Mouse (Mus musculus): ENCODE data around the gene Robo2.

Robo2 gene

DNA sequence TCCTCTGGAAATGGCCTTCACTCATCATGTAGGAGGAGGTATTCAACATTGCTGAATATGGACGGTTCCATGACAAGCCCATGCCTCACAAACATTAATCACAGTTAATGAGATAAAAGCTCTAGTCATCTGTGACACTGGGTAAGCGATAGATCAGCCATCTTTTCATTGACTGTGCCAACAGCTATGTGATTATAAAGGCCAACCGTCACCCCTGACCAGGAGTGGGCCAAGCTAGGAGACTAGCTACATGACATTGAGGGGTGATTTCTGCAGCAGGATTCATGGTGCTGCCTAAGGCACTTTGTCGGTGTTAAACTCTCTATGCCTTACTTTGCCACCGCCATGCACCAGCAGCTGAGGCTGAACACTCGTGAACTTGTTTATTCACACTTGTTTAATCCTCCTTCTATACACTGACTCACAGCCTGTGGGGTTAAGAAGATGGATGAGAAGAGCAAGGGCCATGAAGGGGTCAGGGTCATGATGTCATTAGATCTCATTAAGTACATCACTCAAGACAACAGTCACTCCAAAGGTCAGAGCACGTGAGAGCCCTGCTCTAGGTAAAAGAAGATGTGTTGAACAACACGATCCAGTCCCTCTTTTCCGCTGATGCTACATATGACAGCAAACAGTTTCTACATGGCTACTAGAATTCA, 72.5 kb downstream of the Robo2 start:
- DNase-seq (ENCODE audit: low read depth, low spot score): no peak

DNA sequence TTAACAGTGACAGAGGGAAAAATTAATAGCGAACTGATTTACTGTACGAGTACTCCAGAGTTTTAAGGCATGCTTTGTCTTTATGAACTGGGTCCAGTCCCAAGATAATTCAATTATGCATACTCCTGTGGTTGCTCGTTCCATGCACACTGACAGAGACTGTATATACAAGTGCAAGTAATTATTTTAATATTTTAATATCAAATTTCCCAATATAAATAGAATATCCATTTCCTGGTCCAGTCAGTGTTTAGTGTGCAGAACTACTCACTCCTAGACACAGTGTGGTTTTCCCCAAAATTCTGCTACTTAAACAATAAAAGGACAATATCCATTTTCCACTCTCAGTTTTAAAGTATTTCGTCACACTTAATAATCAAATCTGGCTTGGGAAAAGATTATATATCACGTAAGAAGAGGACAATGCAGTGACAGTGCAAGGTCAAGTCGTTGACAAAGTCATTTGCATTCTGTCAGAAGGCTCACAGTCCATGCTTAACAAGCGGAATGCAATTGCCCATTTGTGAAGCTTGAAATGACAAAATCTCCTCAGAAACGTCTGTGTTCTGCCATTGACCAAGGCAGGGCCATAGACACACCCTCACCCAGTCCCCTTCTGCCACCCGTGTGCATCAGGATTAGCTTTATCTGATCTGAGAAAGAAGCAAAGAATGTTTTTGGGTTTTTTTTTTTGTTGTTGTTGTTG, 89.8 kb downstream of the Robo2 start:
- no peak for DNase-seq (ENCODE audit: low read depth, low spot score)

DNA sequence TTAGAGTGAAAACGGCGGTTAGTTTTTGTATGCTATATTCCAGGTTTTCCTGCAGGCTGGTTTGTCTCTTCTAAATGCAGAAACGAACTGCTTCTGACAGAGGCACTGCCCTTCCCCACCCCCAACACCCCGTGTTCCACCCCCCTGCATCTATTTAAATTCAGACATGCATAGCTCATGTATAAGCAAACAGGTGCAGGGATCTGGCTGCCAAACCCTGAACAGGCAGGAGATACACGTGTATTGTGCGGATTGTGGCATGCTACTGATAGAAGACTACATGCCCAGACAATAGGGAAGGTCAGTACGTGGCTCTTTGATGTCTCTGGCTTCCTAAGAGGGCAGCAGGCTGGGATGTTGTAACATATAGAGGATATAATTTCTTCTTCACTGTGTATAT, 95.5 kb downstream of the Robo2 start:
- no peak for DNase-seq (ENCODE audit: low read depth, low spot score)

DNA sequence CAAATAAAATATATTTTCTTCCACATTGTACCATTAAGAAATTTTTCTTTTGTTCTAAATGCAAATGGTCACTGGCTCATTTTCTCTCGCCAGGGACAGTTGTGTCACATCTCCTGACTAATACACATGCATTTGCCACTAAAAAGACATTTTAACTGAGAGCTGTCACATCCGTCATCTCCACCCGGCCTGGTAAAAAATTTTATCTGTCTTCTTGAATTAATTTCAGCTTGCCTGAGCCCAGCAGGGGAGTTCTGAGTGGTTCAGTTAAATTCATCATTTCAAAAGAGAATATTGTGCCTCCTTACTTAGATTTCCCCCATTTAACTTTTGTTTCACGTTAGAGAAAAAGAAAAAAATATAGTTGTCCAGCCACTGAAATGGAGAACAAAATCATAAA, 98.4 kb downstream of the Robo2 start:
- no peak for DNase-seq (ENCODE audit: low read depth, low spot score)

DNA sequence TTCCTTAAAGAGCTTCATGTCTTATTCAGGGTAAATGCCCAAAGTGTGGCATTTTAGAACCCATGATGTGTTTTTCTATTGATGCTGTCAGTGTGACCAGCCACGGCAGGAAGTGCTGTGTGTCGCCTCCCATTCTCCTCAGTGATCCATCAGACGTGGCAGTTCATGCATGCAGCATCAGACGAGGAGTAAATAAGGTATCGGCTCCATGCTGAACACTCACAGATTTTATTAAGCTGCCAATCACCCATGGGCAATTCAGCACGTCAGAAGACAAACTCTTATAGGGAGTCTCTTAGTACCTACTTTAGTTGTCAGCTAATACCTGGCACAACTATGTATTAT, 104.1 kb downstream of the Robo2 start:
- DNase-seq (ENCODE audit: low read depth, low spot score): no peak

DNA sequence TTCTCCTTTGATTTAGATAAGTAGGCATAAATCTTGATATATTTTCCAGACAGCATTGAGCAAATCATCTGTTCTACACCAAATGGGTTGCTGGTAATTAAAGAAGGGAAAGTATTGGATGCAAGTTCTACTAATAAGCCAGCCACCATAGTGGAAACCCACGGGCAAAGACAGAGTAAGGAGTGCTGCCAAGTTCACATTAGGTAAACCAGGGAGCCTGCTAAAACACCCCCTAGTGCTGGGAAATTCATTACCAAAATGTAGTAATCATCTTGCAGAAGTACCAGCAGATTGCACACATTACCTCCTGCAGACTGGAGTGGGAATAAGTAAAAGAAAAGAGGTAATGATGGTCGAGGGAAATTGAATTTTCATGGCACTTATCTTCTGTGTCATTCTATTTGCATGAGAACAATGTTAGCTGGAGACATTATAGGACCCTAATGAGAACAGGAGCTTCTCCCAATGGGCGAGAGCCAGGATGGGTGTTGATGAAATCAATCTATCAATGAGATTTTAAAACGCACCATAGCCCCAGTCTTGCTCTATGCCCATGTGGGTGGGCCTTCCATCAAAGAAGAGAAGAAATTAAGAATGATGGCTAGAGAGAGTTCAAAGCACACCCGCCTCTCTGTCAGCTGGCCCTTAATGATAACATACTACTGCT, 104.6 kb downstream of the Robo2 start:
- DNase-seq (ENCODE audit: low read depth, low spot score): no peak

DNA sequence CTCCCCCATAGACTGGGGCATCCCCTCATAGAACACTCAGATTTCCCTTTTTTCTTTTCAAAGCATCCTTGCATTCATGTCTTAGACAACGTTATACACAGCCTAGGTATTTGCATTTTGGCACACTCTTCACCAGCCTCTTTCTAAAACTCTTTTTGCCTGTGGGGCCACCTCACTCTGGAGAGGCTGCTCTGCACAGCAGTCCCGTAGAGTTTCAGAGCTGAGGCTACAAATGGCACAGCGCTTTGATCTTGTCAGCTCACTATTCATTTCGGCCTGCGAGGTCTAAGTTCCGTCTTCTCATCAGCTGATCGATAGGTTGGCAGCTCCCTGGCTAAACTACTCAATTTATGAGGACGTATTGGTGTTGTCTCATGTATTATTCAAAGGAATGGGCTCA, 123.7 kb downstream of the Robo2 start:
- no peak for DNase-seq (ENCODE audit: low read depth, low spot score)

DNA sequence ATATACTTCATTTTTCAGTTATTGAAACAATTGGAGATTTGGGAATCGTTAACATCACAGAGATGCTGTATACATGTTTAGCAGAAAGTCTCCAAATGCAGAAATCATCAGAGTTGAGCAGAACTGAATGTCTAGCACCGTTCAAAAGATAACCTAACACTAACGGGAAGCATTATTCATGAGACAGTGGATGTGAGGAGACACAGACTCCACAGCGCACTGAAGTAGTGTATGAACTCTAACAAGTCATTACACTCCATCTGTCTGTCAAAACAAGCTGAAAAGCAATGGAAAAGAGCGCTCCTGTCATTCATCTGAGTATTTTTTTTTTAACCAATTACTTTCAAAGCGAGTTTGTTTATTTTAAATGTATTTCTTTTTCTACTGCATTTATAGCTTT, 129.1 kb downstream of the Robo2 start:
- no peak for DNase-seq (ENCODE audit: low read depth, low spot score)

DNA sequence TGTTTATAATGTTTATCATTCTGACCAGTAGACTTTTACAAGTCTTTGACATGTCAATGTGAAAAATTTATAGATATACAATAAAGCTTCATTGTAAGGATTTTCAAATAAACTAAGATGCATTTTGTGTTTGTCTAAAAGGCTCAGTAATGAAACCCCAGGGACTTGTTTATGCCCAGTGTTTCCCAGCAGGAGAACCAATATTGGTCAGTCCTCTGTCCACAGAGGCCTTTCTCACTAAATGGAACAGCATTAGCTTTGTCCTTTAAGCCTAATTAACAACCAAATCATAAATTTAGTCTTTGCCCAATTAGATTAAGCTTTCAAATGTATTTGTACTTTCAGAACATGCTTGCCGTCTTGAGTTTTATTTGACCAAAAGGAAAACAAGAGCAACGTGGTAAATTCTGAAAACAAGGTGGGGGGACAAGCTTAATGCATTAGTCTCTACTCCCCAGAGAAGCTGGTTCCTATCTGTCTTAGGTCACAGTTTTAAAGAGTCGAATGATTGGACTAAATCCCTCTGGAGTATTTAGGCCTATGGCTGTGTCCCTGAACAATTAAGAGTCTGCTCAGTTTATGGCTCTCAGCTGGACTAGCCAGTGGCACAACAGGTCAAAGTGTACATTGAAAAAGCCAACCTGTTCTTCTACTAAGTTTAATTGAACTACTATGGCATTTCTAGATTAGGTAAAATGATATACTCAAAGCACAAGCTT, 134.6 kb downstream of the Robo2 start:
- no peak for DNase-seq (ENCODE audit: low read depth, low spot score)

DNA sequence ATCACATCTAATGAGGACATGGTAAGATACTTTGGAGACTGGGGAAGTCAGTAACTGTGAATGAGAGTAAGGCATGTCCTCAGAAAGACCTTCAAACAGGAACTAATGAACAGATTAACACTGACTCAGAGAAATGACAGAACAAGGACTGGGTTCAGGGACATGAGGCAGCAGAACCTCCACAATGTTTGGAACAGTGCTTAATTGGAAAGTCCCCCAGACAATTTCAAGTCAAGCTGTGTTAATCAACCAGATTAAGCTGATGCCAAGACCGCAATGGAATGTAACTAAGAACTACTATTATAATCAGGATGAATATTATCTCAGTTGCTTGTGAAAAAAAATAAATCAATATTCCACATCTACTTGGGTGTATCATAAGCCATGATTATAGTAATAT, 137.0 kb downstream of the Robo2 start:
- no peak for DNase-seq (ENCODE audit: low read depth, low spot score)

DNA sequence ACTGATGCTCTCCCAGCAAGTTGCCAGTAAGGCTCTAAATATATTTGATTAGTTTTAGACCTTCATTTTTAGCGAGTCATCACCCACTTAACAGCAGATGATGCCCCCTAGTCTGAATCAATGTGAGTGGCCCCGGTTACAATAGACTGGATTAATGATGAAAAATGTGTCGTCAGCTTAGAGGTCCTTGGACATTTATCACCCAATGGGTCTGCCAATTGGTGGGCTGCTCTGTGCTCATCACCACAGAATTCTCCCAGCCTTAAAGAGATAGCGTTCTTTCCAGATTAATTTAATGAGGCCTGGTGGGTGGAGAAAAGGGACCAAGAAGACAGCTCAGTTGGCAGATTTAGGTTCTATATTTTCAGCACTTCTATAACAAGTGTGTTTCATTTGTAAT, 138.6 kb downstream of the Robo2 start:
- DNase-seq (ENCODE audit: low read depth, low spot score): no peak

DNA sequence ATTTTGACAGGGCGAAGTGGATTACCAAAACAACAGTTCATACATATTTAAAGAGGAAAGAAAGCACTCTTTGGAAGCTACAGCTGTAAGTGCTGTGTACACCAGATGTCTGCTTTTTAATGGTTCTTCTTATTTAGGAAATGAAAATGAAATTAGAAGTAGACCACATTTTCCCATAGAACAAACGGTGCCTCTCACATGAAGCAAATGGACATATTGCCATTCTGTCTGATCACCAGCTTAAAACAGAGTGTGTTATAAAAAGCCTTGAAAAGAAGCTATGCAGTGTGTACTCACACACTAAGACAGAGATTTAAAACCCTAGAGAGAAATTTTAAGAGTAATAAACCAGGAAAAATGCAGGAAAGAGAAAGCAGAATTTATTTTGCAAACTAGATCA, 153.4 kb downstream of the Robo2 start:
- DNase-seq (ENCODE audit: low read depth, low spot score): no peak

DNA sequence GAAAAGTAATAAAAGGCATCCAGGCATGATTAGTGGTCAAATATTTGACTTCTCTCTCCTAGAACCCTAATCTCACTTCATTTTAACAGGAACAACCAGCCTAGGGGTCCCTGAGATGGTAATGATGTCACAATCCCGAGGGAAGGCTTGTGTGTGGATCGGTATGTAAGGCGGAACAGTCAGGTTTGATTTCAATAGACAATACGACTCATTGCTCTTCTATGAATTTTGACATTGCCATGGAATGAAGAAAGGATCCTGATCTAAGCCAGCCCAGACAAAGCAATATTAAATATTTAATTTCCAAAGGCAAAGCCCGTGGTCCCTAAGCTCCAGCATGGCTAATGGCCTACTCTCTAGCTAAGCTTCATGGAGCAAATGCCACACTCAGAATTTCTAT, 167.2 kb downstream of the Robo2 start:
- no peak for DNase-seq (ENCODE audit: low read depth, low spot score)

DNA sequence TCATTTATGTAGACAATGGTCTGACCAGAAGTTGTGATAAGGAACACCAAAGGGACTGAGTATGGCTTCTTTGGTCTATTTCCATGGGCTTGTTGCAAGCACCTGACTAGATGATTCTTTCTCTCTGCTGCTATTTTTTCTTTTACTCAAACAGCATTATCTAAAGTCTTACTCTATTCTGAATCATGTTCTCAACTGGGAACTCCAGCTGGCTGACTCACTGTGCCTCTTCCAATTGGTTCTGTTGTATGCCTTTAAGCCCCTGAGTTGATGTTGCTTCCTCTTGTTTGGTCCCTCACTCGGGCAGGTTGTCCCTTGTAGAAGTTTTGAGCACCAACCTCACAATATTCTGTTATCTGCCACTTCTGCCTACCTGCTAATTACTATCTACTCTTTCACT, 170.1 kb downstream of the Robo2 start:
- DNase-seq (ENCODE audit: low read depth, low spot score): no peak

DNA sequence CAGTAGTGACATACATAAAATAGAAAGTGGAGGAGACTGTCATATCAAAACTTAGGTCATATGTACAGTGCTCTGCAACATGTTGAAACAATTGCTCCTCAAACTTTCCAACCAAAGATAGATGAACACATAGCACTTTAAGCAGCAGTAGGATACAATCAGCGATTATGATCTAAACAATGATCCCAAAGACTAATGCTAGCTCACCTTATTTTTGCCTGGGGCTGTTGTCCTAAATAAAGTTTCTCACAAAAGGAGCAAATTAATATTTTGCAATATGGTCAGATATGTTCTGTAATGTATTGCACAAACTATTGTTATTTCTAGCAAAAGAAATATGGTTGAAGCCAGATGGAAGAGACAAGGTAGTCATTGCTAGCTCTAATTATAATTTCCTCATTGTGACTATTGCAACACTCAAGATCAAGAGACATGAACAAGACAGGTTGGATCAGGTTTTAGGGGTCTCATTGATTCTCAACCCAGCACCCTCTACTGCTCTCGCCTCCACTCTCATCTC, 174.2 kb downstream of the Robo2 start:
- no peak for DNase-seq (ENCODE audit: low read depth, low spot score)

DNA sequence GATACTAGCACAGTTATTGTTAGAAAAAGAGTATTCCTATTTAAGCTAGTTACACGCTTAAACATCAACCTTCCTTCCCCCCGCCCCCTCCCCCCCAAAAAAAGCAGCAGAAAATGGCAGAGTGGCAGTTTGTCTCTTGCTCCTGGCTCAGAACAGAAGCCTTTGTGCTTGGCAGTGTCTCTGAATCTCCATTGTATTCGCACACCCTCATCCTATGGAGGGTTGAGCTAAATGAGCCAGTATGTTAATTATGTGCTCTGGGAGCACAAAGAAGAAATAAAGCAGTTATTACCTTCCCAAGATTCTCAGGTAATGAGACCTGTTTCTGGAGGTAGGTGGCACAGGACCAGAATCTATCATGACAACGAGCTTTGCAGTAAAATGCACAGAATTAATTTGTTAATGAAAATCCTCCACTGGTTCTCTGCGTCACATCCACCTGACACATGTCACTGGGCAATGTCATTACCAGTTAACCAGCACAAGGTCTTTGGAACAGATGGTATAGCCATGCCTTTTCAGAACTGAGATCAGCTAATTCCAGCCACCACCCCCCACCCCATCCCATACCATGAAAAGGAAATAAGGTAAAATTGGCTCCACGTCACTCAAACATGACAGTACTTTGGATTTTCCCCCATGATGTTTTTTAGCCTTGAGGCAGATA, 177.1 kb downstream of the Robo2 start:
- DNase-seq (ENCODE audit: low read depth, low spot score): no peak

DNA sequence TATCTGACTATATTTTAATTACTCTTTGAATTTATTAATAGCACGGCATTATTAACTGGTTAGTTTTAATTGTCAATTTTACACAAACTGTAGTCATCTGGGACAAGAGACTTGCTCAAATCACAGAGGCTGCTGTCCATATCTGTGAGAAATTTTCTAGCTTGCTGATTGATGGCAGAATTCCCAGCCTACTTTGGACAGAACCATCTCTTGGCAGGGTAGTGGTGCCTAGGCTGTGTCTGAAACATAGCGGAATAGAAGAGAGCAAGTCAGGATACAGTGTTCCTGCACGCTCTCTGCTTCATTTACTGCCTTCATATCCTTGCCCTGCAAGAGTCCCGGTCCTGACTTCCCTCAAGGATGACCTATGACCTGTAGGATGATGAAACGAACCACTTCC, 178.0 kb downstream of the Robo2 start:
- DNase-seq (ENCODE audit: low read depth, low spot score): no peak

DNA sequence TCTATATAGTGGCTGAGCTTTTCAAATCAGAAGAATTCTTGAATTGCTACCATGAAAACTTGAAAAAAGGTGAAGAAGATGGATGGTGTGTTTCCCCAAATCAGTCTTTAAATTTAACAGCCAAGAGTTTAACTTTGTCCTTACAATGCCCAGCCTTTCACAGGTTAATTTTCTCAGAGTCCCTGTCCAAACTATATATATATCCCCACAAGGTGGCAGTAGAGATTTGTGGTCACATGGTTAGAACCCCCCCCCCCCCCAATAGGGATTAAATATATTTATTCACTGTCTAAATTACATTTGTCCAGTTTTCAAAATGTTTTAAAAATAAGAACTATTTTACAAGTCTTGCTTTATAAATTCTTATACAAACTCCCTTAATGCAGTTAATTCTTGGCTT, 184.3 kb downstream of the Robo2 start:
- no peak for DNase-seq (ENCODE audit: low read depth, low spot score)

DNA sequence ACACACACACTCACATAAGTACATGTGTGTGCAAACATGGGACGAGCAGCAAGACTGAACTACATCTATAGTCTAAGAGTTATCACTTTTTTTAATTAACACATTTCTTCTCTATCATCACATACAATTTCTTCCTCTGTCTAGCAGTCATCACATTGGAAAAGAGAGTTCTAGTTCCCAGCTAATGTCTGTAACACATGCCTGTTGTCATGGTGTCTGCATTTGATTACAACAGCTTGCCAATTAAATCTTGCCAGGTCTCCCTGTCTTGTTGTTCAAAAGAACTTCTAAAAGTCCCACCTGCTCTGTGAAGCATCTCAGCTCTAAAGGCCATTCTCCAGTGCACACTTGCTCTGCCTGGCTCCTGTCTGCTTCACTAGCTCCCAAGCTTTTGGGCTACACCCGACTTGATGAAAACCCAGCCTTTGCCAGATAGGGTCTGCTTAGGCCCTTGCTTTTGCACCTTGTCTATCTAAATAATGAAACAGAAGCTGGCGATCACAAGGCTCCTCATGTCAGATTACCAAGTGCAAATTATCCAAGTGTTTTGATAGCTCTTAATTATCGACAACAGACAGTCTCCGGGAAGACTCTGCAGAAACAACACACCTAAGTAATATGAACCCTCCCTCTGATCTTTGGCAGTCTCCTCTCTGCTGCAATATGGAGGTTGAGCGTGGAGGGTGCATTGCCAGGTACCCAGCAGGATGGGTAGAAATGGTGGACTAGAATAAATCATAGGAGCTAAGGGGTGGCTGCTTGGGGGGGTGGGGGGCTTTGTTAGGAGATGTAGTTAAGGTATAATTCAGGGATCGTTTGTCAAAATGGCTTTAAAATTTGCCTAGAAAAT, 186.0 kb downstream of the Robo2 start:
- no peak for DNase-seq (ENCODE audit: low read depth, low spot score)

DNA sequence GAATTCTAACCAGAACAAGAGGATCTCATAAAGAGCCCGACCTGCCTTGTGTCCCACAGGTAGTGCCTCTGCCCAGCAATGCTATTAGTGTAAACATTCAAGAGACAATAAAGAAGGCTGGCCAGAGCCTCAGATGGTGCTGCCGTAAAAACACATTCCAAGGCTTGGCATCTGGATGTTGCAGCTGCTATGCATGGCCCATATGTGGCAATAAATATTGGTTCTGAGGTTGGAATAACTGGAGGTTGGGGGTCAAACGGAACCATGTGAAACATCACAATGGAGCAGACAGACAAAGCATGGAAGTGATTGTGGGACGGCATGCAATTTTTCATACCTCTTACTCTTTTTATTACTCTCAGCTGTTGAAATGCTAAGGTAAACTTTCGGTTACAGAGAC, 189.1 kb downstream of the Robo2 start:
- DNase-seq (ENCODE audit: low read depth, low spot score): no peak

DNA sequence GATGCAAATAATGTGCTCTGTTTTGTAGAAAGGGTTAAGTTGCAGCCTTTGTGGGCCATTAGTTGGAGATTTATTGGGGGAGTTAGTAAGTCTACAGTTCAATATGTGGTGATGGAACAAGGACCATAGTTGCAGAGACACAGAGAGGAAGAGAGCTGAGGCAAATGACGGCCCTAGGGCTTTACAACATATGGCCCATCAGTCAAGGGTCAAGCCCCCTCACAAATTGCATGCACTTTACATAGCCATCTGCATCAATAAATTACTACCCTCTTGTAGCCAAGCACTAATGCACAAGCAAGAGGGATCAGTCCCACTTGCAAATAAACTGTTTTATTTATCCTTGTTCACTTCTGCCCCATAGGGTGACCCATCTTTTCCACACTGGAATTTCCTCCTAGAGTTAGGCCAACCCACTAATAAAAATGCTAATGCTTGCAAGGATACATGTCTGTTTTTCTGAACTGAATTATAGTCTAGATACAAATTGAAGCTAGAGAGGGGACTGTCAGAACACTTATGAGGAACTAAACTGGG, 194.7 kb downstream of the Robo2 start:
- no peak for DNase-seq (ENCODE audit: low read depth, low spot score)

Data from telencephalon, adult 2 months (tissue).